In genomic region chr7:51540736-51541135, GRCm38 (mm10) we compare ENCODE assay signal across 10 mouse cellular contexts. TPM values are rescaled to one million over a fixed set of nuclear protein-coding genes. Genes with fewer than 3 reads are reported as not detected.
DNase-seq lines count a peak whose midpoint lies in the region; ATAC-seq and TF ChIP-seq lines count a peak whose summit lies in the region.
"Had no signal": no experiment of that assay in that cellular context is flagged by ENCODE, and none has a peak within 500 bp of the region (broad histone marks: within the 10 kb centered on the region; RNA-seq: fewer than 3 reads in every experiment).

No protein-coding gene starts in this region.

- H3K9ac ChIP-seq in limb, embryonic 11.5 days (ENCODE audit: low read length): no peak overlapping the region
- H3K9ac ChIP-seq: embryonic facial prominence, embryonic 15.5 days; limb, embryonic 15.5 days had no signal

- H3K27me3 ChIP-seq in limb, embryonic 11.5 days (ENCODE audit: control insufficient read depth, insufficient read depth, low read length): no peaks in the 10 kb centered on the region
- H3K27me3 ChIP-seq: embryonic facial prominence, embryonic 15.5 days; limb, embryonic 15.5 days had no signal

- H3K4me3 ChIP-seq in lung, adult 2 months (replicated peaks; ENCODE audit: extremely low read depth, low read depth, low read length): no peak overlapping the region
- no peak overlapping the region for H3K4me3 ChIP-seq in limb, embryonic 11.5 days (ENCODE audit: low read depth, low read length)
- H3K4me3 ChIP-seq: embryonic facial prominence, embryonic 15.5 days; limb, embryonic 15.5 days had no signal

- H3K9me3 ChIP-seq in limb, embryonic 11.5 days (ENCODE audit: control insufficient read depth, low read length): no peaks in the 10 kb centered on the region
- H3K9me3 ChIP-seq: embryonic facial prominence, embryonic 15.5 days; limb, embryonic 15.5 days had no signal

- no peaks in the 10 kb centered on the region for H3K4me1 ChIP-seq in lung, adult 2 months (ENCODE audit: control insufficient read depth, insufficient read depth, low read length)
- H3K4me1 ChIP-seq in limb, embryonic 11.5 days (ENCODE audit: control insufficient read depth, insufficient read depth, low read length): no peaks in the 10 kb centered on the region
- H3K4me1 ChIP-seq: embryonic facial prominence, embryonic 15.5 days; limb, embryonic 15.5 days had no signal

- ATAC-seq in limb, embryonic 11.5 days (ENCODE audit: insufficient number of reproducible peaks, low FRiP score, low TSS enrichment, low read depth): no peak
- no peak for ATAC-seq in inflammation-experienced regulatory T-cells, adult 6 months

- TF ChIP-seq CTCF in lung, adult 2 months (IDR thresholded peaks at IDR 0.05; ENCODE audit: insufficient read depth, low read length): peak; percentile 49; the same call in 1 of the 2 replicates

- no peaks in the 10 kb centered on the region for H3K36me3 ChIP-seq in limb, embryonic 11.5 days (ENCODE audit: control insufficient read depth, insufficient read depth, low read length)
- H3K36me3 ChIP-seq: embryonic facial prominence, embryonic 15.5 days; limb, embryonic 15.5 days had no signal

- H3K4me2 ChIP-seq in limb, embryonic 11.5 days (ENCODE audit: low read depth, severe bottlenecking): no peak overlapping the region
- H3K4me2 ChIP-seq: embryonic facial prominence, embryonic 15.5 days; limb, embryonic 15.5 days had no signal

- H3K27ac ChIP-seq in limb, embryonic 11.5 days (replicated peaks; ENCODE audit: low read depth, low read length): no peak overlapping the region
- H3K27ac ChIP-seq: embryonic facial prominence, embryonic 15.5 days; limb, embryonic 15.5 days had no signal

- WGBS in lung, adult 2 months: 56% methylated on average over 6 of the region's 6 CpGs
- 62% methylated on average over 6 of the region's 6 CpGs for WGBS in limb, embryonic 11.5 days

- no peak for TF ChIP-seq POLR2A in lung, adult 2 months (IDR thresholded peaks at IDR 0.05; ENCODE audit: borderline replicate concordance, extremely low read depth, low read depth, low read length)

- peak; percentile 8 to 33 for DNase-seq in adrenal gland, adult (ENCODE audit: inconsistent age in 2 of 2, low spot score in 1 of 2)
- DNase-seq in adrenal gland, postnatal 4 days (ENCODE audit: low spot score in 2 of 2): no peak
- no peak for DNase-seq in lung, adult 2 months
- no peak for DNase-seq in lung, postnatal 25 days (ENCODE audit: low spot score)
- DNase-seq in cerebellum, postnatal 36 days: peak; percentile 45 to 47
- peak; percentile 51 for DNase-seq in limb, embryonic 11.5 days (ENCODE audit: low spot score)
- DNase-seq in thymus, adult 18-20 months: no peak

RNA-seq across cellular contexts. Expression of gene Ano5, which starts 29.9 kb away (rescaled TPM):
- under 1 TPM; 0.79 to 0.95 TPM for total RNA-seq in adrenal gland, postnatal 4 days (2021)
- 0.17 and 0.53 TPM in 2 replicates for polyA plus RNA-seq in lung, adult 2 months (2012; rRNA removed)
- 0.09 TPM in 1 of 2 replicates, not detected in the other for polyA plus RNA-seq in limb, embryonic 11.5 days (2014; fragmentation: Nextera tagmentation; extraction: Ambion mirVana)
- polyA plus RNA-seq in inflammation-experienced regulatory T-cells, adult 6 months (2017; shearing (Covaris generic)): under 1 TPM in 1 of 3 experiments, not detected in 2; 0.04 TPM

Comparison
In these comparisons a context has a peak if more than half of its experiments do, and no peak if none do; other contexts are left out.
1. DNase-seq: peak in adrenal gland, adult (2 of 2), cerebellum, postnatal 36 days (2 of 2) and limb, embryonic 11.5 days (single experiment); none in adrenal gland, postnatal 4 days (0 of 2), lung, adult 2 months (single experiment), lung, postnatal 25 days (single experiment) and thymus, adult 18-20 months (0 of 2).